Mouse (Mus musculus) C2C12 (cell line): Measurements from ENCODE around the gene Pspc1.

Source experiments
- CEBPB ChIP-seq: IDR thresholded peaks from one replicate; pipeline ENCODE4 v1.6.1; 2011; ENCODE audit warnings: low read depth, mild to moderate bottlenecking, control low read depth, moderate library complexity
- CTCF ChIP-seq: IDR thresholded peaks from one replicate; pipeline ENCODE4 v1.5.1; 2011; ENCODE audit not compliant: control insufficient read depth, insufficient read depth, insufficient read length
- FOSL1 ChIP-seq: IDR thresholded peaks from one replicate; pipeline ENCODE4 v1.8.0; 2011; ENCODE audit warnings: mild to moderate bottlenecking, low read length; ENCODE audit not compliant: poor library complexity, insufficient read depth, severe bottlenecking
- MAX ChIP-seq: IDR thresholded peaks from one replicate; pipeline ENCODE4 v1.6.1; 2011; ENCODE audit warnings: mild to moderate bottlenecking, control low read depth
- MYOD1 ChIP-seq: IDR thresholded peaks from one replicate; pipeline ENCODE4 v1.6.1; 2011; ENCODE audit warnings: low read depth; ENCODE audit not compliant: control insufficient read depth, insufficient read length
- MYOG ChIP-seq: IDR thresholded peaks from one replicate; pipeline ENCODE4 v1.6.1; 2011; ENCODE audit not compliant: control insufficient read depth, insufficient read length; ENCODE audit errors: extremely low read depth
- USF1 ChIP-seq: IDR thresholded peaks from one replicate; pipeline ENCODE4 v1.6.1; 2011; ENCODE audit warnings: low read depth, mild to moderate bottlenecking, control low read depth, moderate library complexity

DNA sequence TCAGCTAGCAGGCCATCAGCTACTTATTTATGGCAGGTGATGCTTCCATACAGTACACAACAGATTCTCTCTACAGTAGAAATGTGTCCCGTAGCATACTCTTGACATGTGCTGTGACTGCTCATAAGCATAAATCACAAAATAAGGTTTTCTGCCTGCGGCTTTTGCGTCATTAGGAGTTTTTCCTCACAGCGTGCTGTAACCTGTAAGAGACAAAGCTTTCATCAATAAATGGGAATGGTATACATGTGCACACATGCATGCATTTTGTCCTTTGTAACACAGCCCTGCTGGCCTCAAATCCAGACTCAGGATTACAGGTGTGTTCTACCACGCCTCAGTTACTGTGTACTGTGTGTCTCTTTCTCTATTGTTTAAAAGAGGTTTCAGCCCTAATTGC lies 80.3 kb downstream of the Pspc1 start:
- no peak for TF ChIP-seq MYOG
- no peak for TF ChIP-seq CTCF
- no peak for TF ChIP-seq MAX
- TF ChIP-seq FOSL1, result no peak
- no peak for TF ChIP-seq USF1
- no peak for TF ChIP-seq CEBPB
- TF ChIP-seq MYOD1, result no peak
